Mouse (Mus musculus) lung, postnatal 14 days (tissue): ENCODE measurements around the gene Uso1.

Experiments used
- DNase-seq: peaks from one replicate; pipeline ENCODE4 v3.0.0; 2021

The Uso1 gene

DNA sequence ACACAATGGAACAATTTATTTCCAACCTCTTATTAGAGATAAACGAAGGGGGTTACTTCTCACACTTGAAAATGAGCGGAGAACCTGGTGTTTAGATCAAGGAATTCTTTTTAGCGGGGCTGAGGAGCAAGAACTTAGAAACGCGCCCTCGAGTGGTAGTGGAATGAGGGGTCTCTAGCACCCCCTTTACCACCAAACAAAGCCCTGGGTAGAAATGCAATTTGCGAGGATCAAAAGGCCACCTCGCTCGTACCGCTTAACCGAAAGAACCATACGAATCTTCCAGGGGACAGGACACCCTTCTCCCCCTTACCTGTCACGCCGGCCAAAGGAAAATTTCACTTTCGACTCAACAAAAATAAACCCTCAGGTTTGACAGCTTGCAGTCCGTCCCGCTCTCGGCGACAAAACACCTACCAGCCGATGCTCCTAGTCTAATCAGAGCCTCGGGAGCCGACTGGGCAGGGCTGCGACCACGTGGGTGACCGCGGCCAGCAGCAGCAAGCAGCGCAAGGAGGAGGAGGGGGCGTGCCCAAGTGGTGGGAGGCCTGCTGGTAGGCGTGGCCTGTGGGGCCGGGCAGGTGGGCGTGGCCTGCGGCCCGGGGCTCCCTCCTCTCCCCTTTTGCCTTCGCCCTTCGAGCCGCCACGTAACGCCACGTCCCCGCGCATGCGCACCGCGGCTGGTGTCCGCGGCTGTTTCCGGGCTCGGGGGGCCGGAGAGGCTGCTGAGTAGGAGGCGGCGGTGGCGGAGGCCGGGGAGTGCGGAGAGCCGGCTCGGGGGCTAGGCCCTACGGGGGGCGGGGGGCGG lies at the start of gene Uso1:
Gene Uso1 (plus strand): TSS at position 700 of the 808 bp plus-strand sequence.
- DNase-seq = peak; percentile 99

- no peak for DNase-seq
Measured at GRCm38 (mm10) chr5:92093263-92094061, 44.3 kb upstream of the Uso1 start.

DNA sequence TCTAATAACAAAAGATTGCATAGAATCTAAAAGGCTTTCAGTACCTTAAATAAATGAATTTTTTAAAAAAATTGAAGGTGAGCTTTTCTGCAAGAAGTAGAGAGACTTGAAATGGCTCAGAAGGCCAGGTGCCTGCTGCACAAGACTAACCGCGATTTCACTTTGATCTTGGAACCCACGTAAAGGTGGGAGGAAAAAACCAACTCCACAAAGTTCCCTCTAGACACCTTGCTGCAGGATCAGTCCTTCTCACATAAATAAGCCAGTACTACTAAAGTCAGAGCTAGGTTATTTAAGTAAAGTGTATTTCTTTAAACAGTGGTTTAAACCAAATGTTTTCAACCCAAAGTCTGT lies 43.7 kb upstream of the Uso1 start:
- no peak for DNase-seq

DNA sequence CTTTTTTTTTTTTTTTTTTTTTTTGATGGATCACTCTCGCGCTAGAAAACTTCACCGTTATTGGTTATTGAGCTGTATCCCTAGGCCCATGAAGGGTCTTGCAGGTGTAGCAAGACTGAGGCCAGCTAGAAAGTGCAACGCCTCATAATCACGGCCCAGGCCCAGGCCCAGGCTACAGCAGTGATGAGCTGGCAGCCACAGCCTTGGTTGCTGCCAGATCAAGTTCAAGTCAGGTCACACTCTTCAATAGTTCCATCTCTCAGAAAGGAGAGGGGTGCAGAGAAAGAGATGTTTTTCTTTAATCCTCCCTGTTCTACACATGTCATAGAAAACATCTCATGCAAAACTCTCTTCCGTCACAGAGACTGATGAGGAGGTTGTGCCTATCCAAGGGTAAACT lies 41.0 kb upstream of the Uso1 start:
- no peak for DNase-seq

DNA sequence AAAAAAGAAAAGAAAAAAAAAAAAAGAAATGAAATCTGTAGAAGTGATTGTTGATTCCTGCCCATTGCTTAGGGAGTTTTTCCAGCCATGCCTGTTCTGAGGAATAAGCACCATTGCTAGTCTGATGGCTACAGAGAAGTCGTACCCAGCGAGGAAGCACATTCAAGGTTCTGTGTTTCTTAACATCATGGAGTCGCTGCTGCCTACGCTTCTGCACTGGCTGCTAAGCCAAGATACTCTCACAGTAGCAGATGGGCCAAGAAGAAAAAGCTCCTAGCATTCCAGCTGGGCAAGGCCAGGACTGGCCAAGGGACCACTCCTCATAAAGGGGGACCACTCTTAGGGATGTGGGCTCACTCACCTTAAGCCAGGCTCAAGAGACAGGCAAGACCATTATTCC lies 40.0 kb upstream of the Uso1 start:
- DNase-seq = no peak

DNA sequence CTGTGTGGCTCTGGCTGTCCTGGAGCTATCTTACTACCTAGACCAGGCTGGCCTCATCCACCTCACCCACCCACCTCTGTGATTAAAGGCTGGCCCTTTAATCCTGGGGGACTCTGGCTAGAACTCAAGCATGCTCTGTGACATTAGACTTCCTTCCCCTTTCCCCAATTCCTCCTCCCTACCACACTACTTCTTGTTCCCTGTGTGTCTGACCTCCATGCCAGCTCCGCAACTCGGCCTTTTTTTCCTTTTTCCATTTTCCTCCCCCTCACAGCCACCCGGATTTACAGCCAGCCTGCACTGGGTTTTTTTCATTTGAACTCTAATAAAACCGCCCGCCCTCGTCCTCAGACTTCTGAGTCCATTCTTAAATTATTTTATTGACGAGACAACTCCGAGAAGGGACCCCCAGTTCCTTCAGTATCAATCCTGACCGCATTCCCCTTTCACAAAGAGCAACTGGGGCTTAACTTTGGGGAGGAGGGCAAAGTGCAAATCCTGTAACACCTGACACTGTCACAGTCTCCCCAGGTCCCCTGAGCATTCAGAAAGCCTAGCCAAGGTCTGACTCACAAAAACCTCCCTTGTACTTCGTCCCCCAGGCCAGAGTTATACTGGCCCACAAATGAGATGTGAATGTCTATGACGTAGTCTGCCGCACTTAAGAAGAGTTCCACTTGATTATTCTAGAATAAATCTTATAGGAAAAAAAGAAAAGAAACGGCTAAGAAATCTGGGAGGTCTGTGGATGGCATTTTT lies 39.2 kb upstream of the Uso1 start:
- DNase-seq = no peak

GRCm38 (mm10) chr5:92101601-92102000 lies 36.1 kb upstream of the Uso1 start:
- DNase-seq = no peak

DNA sequence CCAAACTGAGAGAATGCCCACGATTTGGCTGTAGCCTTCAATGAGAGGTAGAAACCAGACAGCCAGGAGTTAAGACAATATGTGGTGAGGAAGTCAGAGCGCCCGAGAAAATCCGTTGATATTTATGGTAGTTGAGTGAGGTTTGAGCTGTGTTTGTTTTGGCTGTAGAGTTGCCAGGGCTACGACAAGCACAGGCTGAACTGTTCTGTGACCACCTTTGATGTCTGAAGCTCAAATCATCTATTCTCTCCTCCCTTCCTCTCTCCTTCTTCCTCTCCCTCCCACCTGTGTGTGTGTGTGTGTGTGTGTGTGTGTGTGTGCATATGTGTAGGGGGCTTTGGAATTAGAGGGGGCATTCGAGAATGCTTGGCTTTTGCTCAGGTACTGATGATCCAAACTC lies 34.7 kb upstream of the Uso1 start:
- DNase-seq = no peak

DNA sequence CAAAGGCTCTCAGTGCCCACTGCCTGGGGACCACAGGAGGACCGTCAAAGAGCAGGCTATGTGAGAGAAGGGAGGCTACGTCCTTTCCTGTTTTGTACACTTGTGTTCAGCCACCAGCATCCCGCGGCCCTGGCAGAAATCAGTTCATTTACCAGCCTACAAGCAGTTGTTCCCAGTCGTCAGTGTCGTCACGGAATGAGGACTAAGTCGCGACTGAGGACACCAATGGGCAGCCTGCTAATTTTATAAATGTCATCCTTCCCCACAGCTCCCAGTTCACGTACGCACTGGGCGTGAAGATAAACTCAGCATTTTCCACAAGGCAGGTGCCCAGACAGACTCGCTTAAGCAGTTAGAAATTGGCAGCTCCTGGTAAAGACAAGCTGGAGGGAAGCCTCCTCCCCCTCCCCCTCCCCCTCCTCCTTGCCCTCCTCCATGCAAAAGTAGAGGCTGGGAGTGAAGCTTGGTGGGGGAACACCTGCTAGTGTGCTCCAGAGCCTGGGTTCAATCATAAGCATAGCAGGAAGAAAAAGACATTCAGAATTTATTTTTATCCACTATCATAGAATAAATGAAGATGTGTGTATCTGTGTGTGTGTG lies 33.8 kb upstream of the Uso1 start:
- DNase-seq = no peak

- DNase-seq = no peak
Measured at GRCm38 (mm10) chr5:92106327-92107125, 31.2 kb upstream of the Uso1 start.

- no peak for DNase-seq
Measured at GRCm38 (mm10) chr5:92107282-92107681, 30.5 kb upstream of the Uso1 start.

DNA sequence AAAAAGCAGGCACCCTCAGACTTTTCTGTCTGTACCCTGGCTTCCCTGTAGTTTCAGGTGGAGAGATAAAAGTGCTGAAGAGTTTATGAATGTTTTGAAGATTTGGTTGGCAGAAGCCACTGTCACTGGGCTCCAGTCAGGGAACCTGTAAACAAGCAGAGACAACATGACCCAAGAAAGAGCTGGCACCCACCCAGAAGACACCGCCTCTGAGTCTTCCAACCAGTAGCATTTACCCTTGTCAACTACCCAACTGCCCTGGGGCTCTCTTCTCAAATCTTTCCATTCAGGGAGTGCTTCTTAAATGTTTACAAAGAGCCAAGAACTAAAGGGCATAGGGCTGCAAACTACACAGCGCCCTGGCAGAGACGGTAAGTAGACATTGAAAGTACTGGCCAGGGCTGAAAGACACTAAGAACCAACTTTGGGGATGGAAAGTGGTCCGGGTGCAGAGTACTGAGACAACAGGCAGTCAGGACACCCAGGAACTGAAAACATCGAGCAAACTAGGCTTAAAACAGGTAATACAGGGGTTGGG lies 26.9 kb upstream of the Uso1 start:
- DNase-seq = no peak

- DNase-seq = no peak
Measured at GRCm38 (mm10) chr5:92112175-92112574, 25.6 kb upstream of the Uso1 start.

GRCm38 (mm10) chr5:92112585-92112984 lies 25.2 kb upstream of the Uso1 start:
- DNase-seq = no peak

- DNase-seq = no peak
Measured at GRCm38 (mm10) chr5:92113484-92113883, 24.3 kb upstream of the Uso1 start.

- no peak for DNase-seq
Measured at GRCm38 (mm10) chr5:92114223-92114622, 23.5 kb upstream of the Uso1 start.

DNA sequence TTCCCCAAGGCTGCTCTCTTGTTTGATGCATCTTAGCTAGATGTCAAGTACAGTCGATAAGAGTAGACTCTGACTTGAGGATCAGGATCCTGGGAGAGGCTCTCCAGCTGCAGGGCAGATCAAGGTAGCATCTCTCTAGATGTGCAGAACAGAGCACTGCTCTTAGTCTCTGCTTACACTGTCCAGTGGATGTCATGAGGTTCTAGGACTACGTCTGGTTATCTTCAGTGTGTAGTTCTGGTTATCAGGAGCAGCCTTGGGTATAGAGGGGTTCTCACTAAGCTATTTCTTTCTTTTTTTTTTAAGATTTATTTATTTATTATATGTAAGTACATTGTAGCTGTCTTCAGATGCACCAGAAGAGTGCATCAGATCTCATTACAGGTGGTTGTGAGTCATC lies 22.8 kb upstream of the Uso1 start:
- no peak for DNase-seq

GRCm38 (mm10) chr5:92117823-92118403 lies 19.8 kb upstream of the Uso1 start:
- DNase-seq = peak; percentile 74

DNA sequence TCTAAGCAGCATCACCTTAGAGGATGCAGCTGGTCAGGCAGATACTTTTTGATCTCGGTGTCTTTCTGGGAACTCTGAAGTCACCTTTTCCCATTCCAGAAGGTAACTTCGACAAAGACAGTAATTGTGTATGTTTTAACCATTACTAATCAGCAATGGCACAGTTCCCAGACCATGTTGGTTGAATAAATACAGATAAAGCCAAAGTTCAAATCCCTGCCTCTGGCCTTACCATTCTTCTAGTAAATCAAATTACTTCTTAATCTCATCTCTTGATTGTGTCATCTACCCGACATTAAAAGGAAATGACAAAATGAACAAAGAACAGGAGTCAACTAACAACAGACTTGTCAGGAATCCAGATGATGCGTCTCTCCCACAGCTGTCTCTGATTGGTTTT lies 16.1 kb upstream of the Uso1 start:
- DNase-seq = no peak

- DNase-seq = no peak
Measured at GRCm38 (mm10) chr5:92125446-92125845, 12.3 kb upstream of the Uso1 start.

- DNase-seq = no peak
Measured at GRCm38 (mm10) chr5:92127141-92127625, 10.6 kb upstream of the Uso1 start.
